Mouse (Mus musculus) ES-E14 (cell line): ENCODE data around the gene Birc2. TPM values are rescaled to one million over a fixed set of nuclear protein-coding genes. Genes with fewer than 3 reads are reported as not detected.
"Not testable (repeated sequence)": the region's sequence is repeated elsewhere in the genome, so short reads cannot be mapped to it uniquely, and the experiment has no call there.

Experiments
- DNase-seq: peaks from one replicate; pipeline ENCODE4 v3.0.0-alpha.2; 2013; ENCODE audit warnings: low read depth, low spot score
- H3K27ac ChIP-seq: 2 replicates; pipeline ENCODE4 v1.5.1; 2012; ENCODE audit warnings: low read depth, mild to moderate bottlenecking, low read length, moderate library complexity, mixed read lengths; ENCODE audit not compliant: poor library complexity, insufficient read depth, severe bottlenecking
- H3K36me3 ChIP-seq: 2 replicates; pipeline ENCODE4 v1.6.1; 2012; ENCODE audit warnings: mild to moderate bottlenecking, low read length, moderate library complexity, mixed read lengths; ENCODE audit not compliant: control insufficient read depth, poor library complexity, insufficient read depth, severe bottlenecking
- H3K4me1 ChIP-seq, 2 experiments: fragments of 150-350 bp in 1 of 2; sonication (generic) in 1 of 2; 2 replicates each; pipeline ENCODE4 v1.6.1; 2012; ENCODE audit warnings: low read length in 2 of 2, mild to moderate bottlenecking in 1 of 2, mixed read lengths in 1 of 2; ENCODE audit not compliant: control insufficient read depth in 2 of 2, insufficient read depth in 2 of 2, poor library complexity in 1 of 2
- H3K4me3 ChIP-seq, 2 experiments: fragments of 150-350 bp in 1 of 2; sonication (generic) in 1 of 2; 2 replicates each; pipeline ENCODE4 v1.5.1; 2012; ENCODE audit warnings: low read length in 2 of 2, low read depth in 1 of 2, mild to moderate bottlenecking in 1 of 2, mixed read lengths in 1 of 2; ENCODE audit not compliant: insufficient read depth in 1 of 2, poor library complexity in 1 of 2, severe bottlenecking in 1 of 2
- H3K9ac ChIP-seq: 2 replicates; pipeline ENCODE4 v1.6.1; 2012; ENCODE audit warnings: low read depth, mild to moderate bottlenecking, low read length, mixed read lengths; ENCODE audit not compliant: poor library complexity, insufficient read depth, severe bottlenecking
- H3K9me3 ChIP-seq: fragments of 150-350 bp; sonication (generic); 2 replicates; pipeline ENCODE4 v1.6.1; 2012; ENCODE audit warnings: low read depth, mild to moderate bottlenecking, low read length; ENCODE audit not compliant: control insufficient read depth, insufficient read depth
- CHD2 ChIP-seq: IDR thresholded peaks from 2 replicates; pipeline ENCODE4 v1.6.1; 2014; ENCODE audit warnings: mild to moderate bottlenecking, low read depth, low read length, inconsistent platforms
- HCFC1 ChIP-seq: IDR thresholded peaks from 2 replicates; pipeline ENCODE4 v1.6.1; 2012; ENCODE audit warnings: low read length, inconsistent platforms, borderline replicate concordance; ENCODE audit not compliant: insufficient read depth
- MAFK ChIP-seq: IDR thresholded peaks from 2 replicates; pipeline ENCODE4 v1.6.1; 2014; ENCODE audit warnings: mild to moderate bottlenecking, low read depth, low read length, inconsistent platforms; ENCODE audit not compliant: insufficient read depth
- ZC3H11A ChIP-seq: IDR thresholded peaks from 2 replicates; pipeline ENCODE4 v1.6.1; 2012; ENCODE audit warnings: low read depth, mild to moderate bottlenecking, inconsistent platforms, low read length, borderline replicate concordance
- ZNF384 ChIP-seq: IDR thresholded peaks from 2 replicates; pipeline ENCODE4 v1.6.1; 2012; ENCODE audit warnings: low read depth, low read length, inconsistent platforms
- in situ Hi-C, 2 experiments: fragments of 600-800 bp; cut with MboI; formaldehyde crosslinking; loops; one replicate each; pipeline ENCODE4 v1.15.1; 2025; ENCODE audit warnings: low sequenced_read_pairs in 2 of 2, inconsistent platforms in 1 of 2; ENCODE audit not compliant: unreplicated experiment in 2 of 2
- total RNA-seq: library from RNA; depleted of rRNA; stranded (reverse); fragments of 300-350 nt; gene quantifications from 2 replicates; pipeline ENCODE4 v1.2.3, GENCODE M21; 2012

Birc2 gene
- total RNA-seq, 1 experiment, result 30.5 TPM

GRCm38 (mm10) chr9:7868838-7869491, 32.1 kb upstream of the Birc2 start:
- Histone ChIP-seq H3K36me3 (no peaks in the 10 kb centered on the region), H3K9me3 (no peaks in the 10 kb centered on the region), H3K27ac (no peak overlapping the region), H3K4me1 (peaks cover 3 to 11% of the 10 kb centered on the region in 2 experiments; a peak in 1 of 4 replicates), H3K9ac (no peak overlapping the region), H3K4me3 (no peak overlapping the region)
- no peak for DNase-seq
- in situ Hi-C loops, result no loop called here
- TF ChIP-seq HCFC1 (no peak), MAFK (no peak), ZC3H11A (no peak), CHD2 (no peak), ZNF384 (no peak)

- no peak for TF ChIP-seq CHD2
- no peak for TF ChIP-seq ZC3H11A
- TF ChIP-seq HCFC1, result no peak
- TF ChIP-seq ZNF384, result no peak
- no peak for TF ChIP-seq MAFK
Measured at GRCm38 (mm10) chr9:7867981-7868380, 31.1 kb upstream of the Birc2 start.

GRCm38 (mm10) chr9:7866981-7867380, 30.1 kb upstream of the Birc2 start:
- DNase-seq, in situ Hi-C loops, H3K4me3 ChIP-seq, H3K9me3 ChIP-seq, H3K9ac ChIP-seq, H3K27ac ChIP-seq, H3K36me3 ChIP-seq: not testable (repeated sequence)
- H3K4me1 ChIP-seq, result peaks cover 3 to 13% of the 10 kb centered on the region in 2 experiments; a peak in 1 of 4 replicates
- peak; percentile 54; the same call in 1 of the 2 replicates for TF ChIP-seq ZNF384

More at GRCm38 (mm10) chr9:7867981-7868380, 31.1 kb upstream of the Birc2 start:
- H3K27ac ChIP-seq, result no peak overlapping the region
- in situ Hi-C loops, result no loop called here
- H3K4me1 ChIP-seq, result peaks cover 3 to 11% of the 10 kb centered on the region in 2 experiments; a peak in 1 of 4 replicates
- no peaks in the 10 kb centered on the region for H3K36me3 ChIP-seq
- H3K9me3 ChIP-seq, result no peaks in the 10 kb centered on the region
- H3K9ac ChIP-seq, result no peak overlapping the region
- no peak for DNase-seq
- no peak overlapping the region for H3K4me3 ChIP-seq

GRCm38 (mm10) chr9:7860976-7861375, 24.1 kb upstream of the Birc2 start:
- Histone ChIP-seq H3K4me1 (peaks cover 0 to 2% of the 10 kb centered on the region in 2 experiments; a peak in 1 of 4 replicates), H3K9ac (no peak overlapping the region), H3K4me3 (no peak overlapping the region), H3K27ac (no peak overlapping the region), H3K9me3 (no peaks in the 10 kb centered on the region), H3K36me3 (no peaks in the 10 kb centered on the region)
- TF ChIP-seq ZC3H11A, result no peak
- no peak for TF ChIP-seq ZNF384
- no peak for TF ChIP-seq CHD2
- no peak for TF ChIP-seq MAFK
- no peak for TF ChIP-seq HCFC1
- no peak for DNase-seq
- in situ Hi-C loops, result no loop called here
